Mouse (Mus musculus): ENCODE results near the gene Gm13696.
"Not testable (repeated sequence)": the region's sequence is repeated elsewhere in the genome, so short reads cannot be mapped to it uniquely, and the experiment has no call there.

The Gm13696 gene

GRCm38 (mm10) chr2:83972823-83973222, at the start of gene Gm13696:
Gene Gm13696 (plus strand): TSS chr2:83973123.
- DNase-seq (ENCODE audit: low read depth): not testable (repeated sequence)

DNA sequence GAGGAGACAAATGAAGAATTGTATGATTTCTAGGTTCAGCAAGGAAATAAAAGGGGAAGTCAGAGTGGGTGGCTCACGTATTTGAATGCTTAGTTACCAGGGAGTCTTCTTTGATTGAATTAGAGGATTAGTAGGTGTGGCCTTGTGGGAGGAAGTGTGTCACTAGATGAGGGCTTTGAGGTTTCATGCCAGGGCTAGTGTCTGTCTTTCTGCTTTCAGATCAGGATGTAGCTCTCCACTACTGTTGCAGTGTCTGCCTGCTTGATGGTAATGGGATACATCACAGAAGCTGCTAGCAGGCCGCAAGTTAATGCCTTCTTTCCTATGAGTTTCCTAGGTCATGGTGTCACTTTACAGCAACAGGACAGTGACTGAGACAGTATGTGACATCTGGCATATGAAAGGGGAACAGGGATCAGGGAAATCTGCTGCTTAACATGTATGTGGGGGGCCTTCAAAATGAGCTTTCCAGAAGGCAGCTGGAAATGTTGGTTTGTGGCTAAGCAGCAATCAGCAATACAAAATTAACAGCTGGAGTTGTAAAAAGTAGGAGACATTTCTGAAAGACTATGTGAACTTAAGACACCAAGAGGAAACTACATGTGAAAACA, 43.3 kb upstream of the Gm13696 start:
- DNase-seq (ENCODE audit: low read depth): no peak

GRCm38 (mm10) chr2:83940931-83941361, 32.0 kb upstream of the Gm13696 start, which contains the start of gene Zswim2:
Gene Zswim2 (minus strand): TSS chr2:83941228.
- peak; percentile 26 for DNase-seq (ENCODE audit: low read depth)

- no peak for DNase-seq (ENCODE audit: low read depth)
These were observed 31.5 kb upstream of the Gm13696 start for GRCm38 (mm10) chr2:83941378-83941777.

DNA sequence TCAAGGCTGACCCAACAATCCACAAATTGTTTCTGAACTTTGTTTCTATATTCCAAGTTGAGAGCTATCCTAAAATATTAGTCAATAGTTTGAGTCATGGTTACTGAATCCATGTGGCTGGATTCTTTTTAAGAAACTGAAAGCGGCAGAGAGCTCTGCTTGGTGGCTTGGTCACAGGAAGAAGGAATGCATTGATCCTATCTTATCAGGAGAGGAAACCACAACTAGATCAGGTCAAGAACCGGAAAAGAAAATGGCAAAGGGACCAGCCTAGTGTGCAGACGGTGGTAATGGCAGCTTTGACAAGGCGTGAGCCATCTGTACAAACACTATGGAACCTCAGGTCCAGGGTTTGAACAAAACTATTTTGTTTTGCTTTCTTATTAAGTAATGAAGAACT, 31.1 kb upstream of the Gm13696 start:
- no peak for DNase-seq (ENCODE audit: low read depth)

DNA sequence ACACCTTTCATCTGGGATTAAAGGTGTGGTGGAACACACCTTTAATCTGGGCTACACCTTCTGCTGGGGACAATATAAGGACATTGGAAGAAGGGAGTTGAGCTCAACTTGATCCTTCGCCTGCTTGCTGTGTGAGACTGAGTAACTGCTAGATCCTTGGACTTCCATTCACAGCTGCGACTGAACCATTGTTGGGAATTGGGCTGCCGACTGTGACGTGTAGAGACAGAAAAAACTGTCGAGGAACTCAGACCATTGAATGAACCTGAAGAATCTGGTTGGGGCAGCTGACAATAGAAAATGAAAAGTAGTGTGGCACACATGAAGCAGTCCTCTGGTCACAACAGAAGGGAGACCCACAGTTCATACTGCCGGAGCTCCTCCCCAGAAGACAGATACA, 17.5 kb upstream of the Gm13696 start, which contains the start of gene Gm13698:
Gene Gm13698 (plus strand): TSS at position 301 of the 400 bp plus-strand sequence.
- not testable (repeated sequence) for DNase-seq (ENCODE audit: low read depth)

DNA sequence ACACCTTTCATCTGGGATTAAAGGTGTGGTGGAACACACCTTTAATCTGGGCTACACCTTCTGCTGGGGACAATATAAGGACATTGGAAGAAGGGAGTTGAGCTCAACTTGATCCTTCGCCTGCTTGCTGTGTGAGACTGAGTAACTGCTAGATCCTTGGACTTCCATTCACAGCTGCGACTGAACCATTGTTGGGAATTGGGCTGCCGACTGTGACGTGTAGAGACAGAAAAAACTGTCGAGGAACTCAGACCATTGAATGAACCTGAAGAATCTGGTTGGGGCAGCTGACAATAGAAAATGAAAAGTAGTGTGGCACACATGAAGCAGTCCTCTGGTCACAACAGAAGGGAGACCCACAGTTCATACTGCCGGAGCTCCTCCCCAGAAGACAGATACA, 11.7 kb upstream of the Gm13696 start, which contains the start of gene Gm13693:
Gene Gm13693 (plus strand): TSS at position 301 of the 400 bp plus-strand sequence.
- not testable (repeated sequence) for DNase-seq (ENCODE audit: low read depth)

DNA sequence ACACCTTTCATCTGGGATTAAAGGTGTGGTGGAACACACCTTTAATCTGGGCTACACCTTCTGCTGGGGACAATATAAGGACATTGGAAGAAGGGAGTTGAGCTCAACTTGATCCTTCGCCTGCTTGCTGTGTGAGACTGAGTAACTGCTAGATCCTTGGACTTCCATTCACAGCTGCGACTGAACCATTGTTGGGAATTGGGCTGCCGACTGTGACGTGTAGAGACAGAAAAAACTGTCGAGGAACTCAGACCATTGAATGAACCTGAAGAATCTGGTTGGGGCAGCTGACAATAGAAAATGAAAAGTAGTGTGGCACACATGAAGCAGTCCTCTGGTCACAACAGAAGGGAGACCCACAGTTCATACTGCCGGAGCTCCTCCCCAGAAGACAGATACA, 5.9 kb upstream of the Gm13696 start, which contains the start of gene Gm13695:
Gene Gm13695 (plus strand): TSS at position 301 of the 400 bp plus-strand sequence.
- DNase-seq (ENCODE audit: low read depth): not testable (repeated sequence)

DNA sequence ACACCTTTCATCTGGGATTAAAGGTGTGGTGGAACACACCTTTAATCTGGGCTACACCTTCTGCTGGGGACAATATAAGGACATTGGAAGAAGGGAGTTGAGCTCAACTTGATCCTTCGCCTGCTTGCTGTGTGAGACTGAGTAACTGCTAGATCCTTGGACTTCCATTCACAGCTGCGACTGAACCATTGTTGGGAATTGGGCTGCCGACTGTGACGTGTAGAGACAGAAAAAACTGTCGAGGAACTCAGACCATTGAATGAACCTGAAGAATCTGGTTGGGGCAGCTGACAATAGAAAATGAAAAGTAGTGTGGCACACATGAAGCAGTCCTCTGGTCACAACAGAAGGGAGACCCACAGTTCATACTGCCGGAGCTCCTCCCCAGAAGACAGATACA, 5.7 kb downstream of the Gm13696 start, which contains the start of gene Gm13694:
Gene Gm13694 (plus strand): TSS at position 301 of the 400 bp plus-strand sequence.
- DNase-seq (ENCODE audit: low read depth): not testable (repeated sequence)

- DNase-seq (ENCODE audit: low read depth): not testable (repeated sequence)
These were observed 11.5 kb downstream of the Gm13696 start, which contains the start of gene Gm13697 for GRCm38 (mm10) chr2:83984443-83984842. Gene Gm13697 (plus strand): TSS chr2:83984743.

DNA sequence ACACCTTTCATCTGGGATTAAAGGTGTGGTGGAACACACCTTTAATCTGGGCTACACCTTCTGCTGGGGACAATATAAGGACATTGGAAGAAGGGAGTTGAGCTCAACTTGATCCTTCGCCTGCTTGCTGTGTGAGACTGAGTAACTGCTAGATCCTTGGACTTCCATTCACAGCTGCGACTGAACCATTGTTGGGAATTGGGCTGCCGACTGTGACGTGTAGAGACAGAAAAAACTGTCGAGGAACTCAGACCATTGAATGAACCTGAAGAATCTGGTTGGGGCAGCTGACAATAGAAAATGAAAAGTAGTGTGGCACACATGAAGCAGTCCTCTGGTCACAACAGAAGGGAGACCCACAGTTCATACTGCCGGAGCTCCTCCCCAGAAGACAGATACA, 17.3 kb downstream of the Gm13696 start, which contains the start of gene Gm13691:
Gene Gm13691 (plus strand): TSS at position 301 of the 400 bp plus-strand sequence.
- not testable (repeated sequence) for DNase-seq (ENCODE audit: low read depth)

DNA sequence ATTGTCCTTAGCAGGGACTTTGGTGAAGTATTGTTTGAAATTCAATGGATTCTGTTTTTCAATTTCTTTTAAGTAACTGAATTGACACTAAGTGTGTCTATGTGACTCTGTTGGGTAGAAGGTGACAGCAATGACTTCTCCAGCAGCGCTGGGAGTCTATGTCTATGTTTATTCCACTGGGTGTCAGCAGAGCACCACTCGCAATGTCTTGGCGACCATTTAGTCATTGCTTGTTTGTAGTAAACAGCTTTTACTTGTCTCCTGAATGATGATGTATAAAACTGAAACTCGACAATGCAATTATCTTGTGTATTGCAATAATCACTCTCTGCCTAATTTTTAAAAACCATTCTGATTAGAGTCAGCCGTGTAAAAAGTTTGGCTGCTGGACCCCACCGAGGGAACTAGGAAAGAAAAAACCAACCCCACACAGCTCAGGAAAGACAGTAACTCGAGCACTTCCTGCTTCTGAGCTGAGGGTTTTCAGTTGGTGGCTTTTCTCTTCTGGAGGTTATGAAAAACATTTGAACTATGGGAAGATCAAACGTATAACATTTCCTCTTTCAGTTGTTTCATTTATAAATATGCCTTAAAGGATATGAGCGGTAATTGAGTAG, 20.8 kb downstream of the Gm13696 start:
- not testable (repeated sequence) for DNase-seq (ENCODE audit: low read depth)

GRCm38 (mm10) chr2:83994526-83994925, 21.6 kb downstream of the Gm13696 start:
- not testable (repeated sequence) for DNase-seq (ENCODE audit: low read depth)

GRCm38 (mm10) chr2:84008913-84009312, 36.0 kb downstream of the Gm13696 start:
- DNase-seq (ENCODE audit: low read depth): no peak

- no peak for DNase-seq (ENCODE audit: low read depth)
These were observed 36.9 kb downstream of the Gm13696 start for GRCm38 (mm10) chr2:84009818-84010217.

DNA sequence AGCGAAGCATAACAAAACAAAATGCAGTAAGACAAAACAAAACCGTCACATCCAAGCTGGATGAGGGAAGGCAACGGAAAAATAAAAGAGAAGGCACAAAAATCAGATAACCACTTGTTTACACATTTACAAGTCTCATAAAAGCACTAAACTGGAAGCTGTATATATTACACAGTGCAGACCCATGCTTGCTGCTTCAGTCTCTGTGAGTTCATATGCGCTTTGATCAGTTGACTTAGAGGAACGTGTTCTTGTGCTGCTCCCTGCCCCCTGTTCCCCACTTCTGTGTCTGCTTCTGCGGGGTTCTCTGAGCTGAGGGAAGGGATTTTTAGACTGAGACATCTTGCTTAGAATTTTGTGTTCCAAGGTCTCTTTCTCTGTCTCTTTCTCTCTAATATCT, 41.6 kb downstream of the Gm13696 start:
- no peak for DNase-seq (ENCODE audit: low read depth)

GRCm38 (mm10) chr2:84016291-84016690, 43.4 kb downstream of the Gm13696 start:
- not testable (repeated sequence) for DNase-seq (ENCODE audit: low read depth)

GRCm38 (mm10) chr2:84018330-84018729, 45.4 kb downstream of the Gm13696 start:
- DNase-seq (ENCODE audit: low read depth): no peak

DNA sequence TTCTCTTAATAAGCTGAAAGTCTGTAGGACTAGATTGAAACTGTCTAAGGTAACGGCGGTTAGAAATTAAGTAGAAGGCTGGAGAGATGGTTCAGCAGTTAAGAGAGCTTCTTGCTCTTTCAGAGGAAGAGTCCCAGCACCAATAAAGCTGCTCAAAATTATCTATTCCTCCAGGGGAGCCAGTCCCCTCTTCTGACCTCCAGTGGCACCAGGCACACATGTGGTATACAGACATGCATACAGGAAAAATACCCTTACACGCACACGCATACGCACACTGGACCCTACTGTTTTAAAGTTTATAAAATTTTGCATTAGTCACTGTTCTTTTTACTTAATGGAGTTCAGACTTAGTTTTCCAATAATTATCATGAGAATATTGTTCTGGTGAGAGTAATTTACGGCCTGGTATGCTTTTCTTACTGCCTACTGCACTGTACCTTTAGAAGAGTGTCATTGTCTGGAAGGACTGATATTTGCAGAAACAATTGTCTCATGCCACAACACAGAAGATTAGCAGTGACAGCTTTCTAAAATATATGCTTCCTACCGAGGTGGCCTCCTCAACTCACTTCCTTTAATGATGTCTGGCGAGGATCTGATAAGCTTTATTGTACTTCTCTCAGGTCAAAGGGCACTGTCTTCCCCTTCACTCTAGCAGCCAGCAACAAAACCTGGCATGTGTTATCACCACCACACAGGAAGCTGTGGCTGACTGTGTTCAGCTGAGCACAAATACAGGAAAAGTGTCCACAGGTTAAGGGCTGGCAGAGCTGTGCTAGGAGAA, 46.8 kb downstream of the Gm13696 start:
- no peak for DNase-seq (ENCODE audit: low read depth)

DNA sequence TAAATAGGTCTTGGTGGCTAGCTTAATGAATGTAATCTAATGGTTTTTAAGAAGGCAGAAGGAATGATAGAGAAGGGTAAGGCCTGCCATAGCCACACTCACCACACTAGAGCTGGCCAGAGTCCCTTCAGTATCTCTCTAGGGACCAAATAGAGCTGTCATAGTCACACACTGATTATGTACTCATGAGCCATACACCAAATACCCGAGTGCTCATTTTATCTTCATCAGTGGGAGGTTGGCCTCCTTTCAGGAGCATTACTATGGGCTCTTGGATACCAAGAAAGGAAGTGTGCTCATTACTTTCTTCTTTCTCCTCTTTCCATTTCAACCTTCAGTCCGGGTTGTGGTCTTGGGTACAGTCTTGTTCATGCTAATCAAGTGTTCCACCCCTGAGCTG, 49.0 kb downstream of the Gm13696 start:
- DNase-seq (ENCODE audit: low read depth): no peak

DNA sequence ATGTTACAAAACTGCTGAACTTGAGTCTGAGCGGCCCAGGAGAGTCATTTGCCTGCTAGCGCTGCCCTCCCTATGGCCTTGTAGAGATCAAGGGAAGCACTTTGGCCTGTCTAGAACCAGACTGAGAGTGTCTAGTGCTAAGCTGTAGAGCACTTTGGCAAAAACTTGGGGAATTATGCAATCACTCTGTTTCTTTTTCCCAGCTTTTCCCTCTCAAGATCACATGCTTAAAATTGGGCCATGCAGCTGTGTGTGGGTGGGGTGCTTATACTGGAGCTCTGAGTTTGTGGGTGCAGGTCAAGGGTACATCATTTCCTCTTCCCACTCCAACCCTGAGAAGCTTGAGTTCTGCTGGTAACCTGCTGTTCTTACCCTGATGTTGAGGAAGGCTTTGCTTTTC, 50.0 kb downstream of the Gm13696 start:
- peak; percentile 61 for DNase-seq (ENCODE audit: low read depth)

GRCm38 (mm10) chr2:84023319-84023718, 50.4 kb downstream of the Gm13696 start:
- DNase-seq (ENCODE audit: low read depth): no peak
